ENCODE assay signal across 32 mouse cellular contexts in genomic region chr19:24656981-24657380, GRCm38 (mm10). TPM values are rescaled to one million over a fixed set of nuclear protein-coding genes. Genes with fewer than 3 reads are reported as not detected.
DNase-seq lines count a peak whose midpoint lies in the region; ATAC-seq and TF ChIP-seq lines count a peak whose summit lies in the region.
"Had no signal": no experiment of that assay in that cellular context is flagged by ENCODE, and none has a peak within 500 bp of the region (broad histone marks: within the 10 kb centered on the region; RNA-seq: fewer than 3 reads in every experiment).

No protein-coding gene starts in this region.

- TF ChIP-seq CTCF in spleen, adult 2 months (IDR thresholded peaks at IDR 0.05; ENCODE audit: extremely low read depth, insufficient read depth, insufficient read length, insufficient replicate concordance): no peak
- no peak for TF ChIP-seq CTCF in CH12.LX (conservative IDR thresholded peaks at IDR 0.05 in 1 of 2, IDR thresholded peaks at IDR 0.05 in 1 of 2; ENCODE audit: low read depth in 2 of 2, low read length in 2 of 2)
- no peak for TF ChIP-seq CTCF in left cerebral cortex, adult 2 months (IDR thresholded peaks at IDR 0.05)

- H3K9ac ChIP-seq in heart, embryonic 16.5 days (ENCODE audit: low read length): no peak overlapping the region
- H3K9ac ChIP-seq in heart, embryonic 12.5 days: no peak overlapping the region
- H3K9ac ChIP-seq in CH12.LX (ENCODE audit: insufficient read depth, low read depth): no peak overlapping the region
- no peak overlapping the region for H3K9ac ChIP-seq in forebrain, embryonic 11.5 days (ENCODE audit: low read length)
- H3K9ac ChIP-seq: forebrain, embryonic 12.5 days; forebrain, postnatal 0 days; hindbrain, embryonic 15.5 days; intestine, embryonic 15.5 days; limb, embryonic 15.5 days; liver, embryonic 14.5 days; lung, embryonic 15.5 days; midbrain, embryonic 13.5 days had no signal

- 40% methylated on average over 3 of the region's 3 CpGs for WGBS in heart, embryonic 16.5 days
- 49% methylated on average over 3 of the region's 3 CpGs for WGBS in heart, embryonic 12.5 days
- 28% methylated on average over 3 of the region's 3 CpGs for WGBS in spleen, adult 2 months
- 86% methylated on average over 3 of the region's 3 CpGs for WGBS in forebrain, embryonic 11.5 days

- H3K27ac ChIP-seq in heart, embryonic 16.5 days (ENCODE audit: low read length): no peak overlapping the region
- no peak overlapping the region for H3K27ac ChIP-seq in heart, embryonic 12.5 days (ENCODE audit: poor library complexity, severe bottlenecking)
- peak overlapping the region; percentile 82 for H3K27ac ChIP-seq in spleen, adult 2 months (ENCODE audit: insufficient read depth, low read length)
- no peak overlapping the region for H3K27ac ChIP-seq in CH12.LX (ENCODE audit: insufficient read depth, low read depth)
- H3K27ac ChIP-seq in forebrain, embryonic 11.5 days (ENCODE audit: low read depth, low read length): no peak overlapping the region
- H3K27ac ChIP-seq in left cerebral cortex, adult 2 months: no peak overlapping the region
- H3K27ac ChIP-seq: forebrain, embryonic 12.5 days; hindbrain, embryonic 10.5 days; hindbrain, embryonic 15.5 days; intestine, embryonic 15.5 days; limb, embryonic 10.5 days; limb, embryonic 15.5 days; liver, embryonic 14.5 days; lung, embryonic 15.5 days; macrophage; midbrain, embryonic 13.5 days had no signal

- DNase-seq in spleen, adult 2 months (ENCODE audit: low read depth in 1 of 2, low spot score in 2 of 2): peak; percentile 12 to 27
- no peak for DNase-seq in spleen, adult 18-20 months
- DNase-seq in CH12.LX (ENCODE audit: extremely low read depth): no peak
- no peak for DNase-seq in forebrain, embryonic 11.5 days (ENCODE audit: low spot score)
- DNase-seq in left cerebral cortex, adult 2 months (ENCODE audit: extremely low spot score in 1 of 2, low spot score in 2 of 2): no peak
- DNase-seq: adrenal gland, adult 2 months; adrenal gland, postnatal 36 days; cerebellum, adult 18-20 months; cerebellum, postnatal 10 days; forebrain, postnatal 0 days; gastrocnemius, postnatal 10 days; kidney, adult 2 months; kidney, postnatal 36 days; retina, postnatal 1 day; right cerebral cortex, postnatal 14 days had no signal

- no peaks in the 10 kb centered on the region for H3K27me3 ChIP-seq in heart, embryonic 16.5 days (ENCODE audit: control insufficient read depth, insufficient read depth, low read length)
- no peaks in the 10 kb centered on the region for H3K27me3 ChIP-seq in heart, embryonic 12.5 days (replicated peaks)
- H3K27me3 ChIP-seq in spleen, adult 2 months (ENCODE audit: control insufficient read depth, insufficient read depth, low read length): no peaks in the 10 kb centered on the region
- no peaks in the 10 kb centered on the region for H3K27me3 ChIP-seq in CH12.LX (replicated peaks)
- no peaks in the 10 kb centered on the region for H3K27me3 ChIP-seq in forebrain, embryonic 11.5 days (ENCODE audit: control insufficient read depth, insufficient read depth, low read length)
- H3K27me3 ChIP-seq: forebrain, embryonic 12.5 days; hindbrain, embryonic 15.5 days; intestine, embryonic 15.5 days; limb, embryonic 15.5 days; lung, embryonic 15.5 days; midbrain, embryonic 13.5 days had no signal

- TF ChIP-seq POLR2A in spleen, adult 2 months (IDR thresholded peaks at IDR 0.05; ENCODE audit: low read depth, low read length): no peak
- TF ChIP-seq POLR2A in CH12.LX (IDR thresholded peaks at IDR 0.05; ENCODE audit: low read depth, low read length): no peak

- in situ Hi-C loops in CH12.LX (cut with MboI; ENCODE audit: low pct_ligation_motif_present, low pct_unique_long_range_greater_than_20kb, low sequenced_read_pairs): no loop called here

- no peak for TF ChIP-seq RAD21 in CH12.LX (IDR thresholded peaks at IDR 0.05; ENCODE audit: low read depth, low read length)

- ATAC-seq in heart, embryonic 16.5 days (replicated peaks; ENCODE audit: extremely low read depth, insufficient read depth, low FRiP score): no peak
- ATAC-seq in heart, embryonic 12.5 days (ENCODE audit: insufficient number of reproducible peaks, low FRiP score): no peak
- ATAC-seq in neutrophil, adult 5-6 weeks (ENCODE audit: extremely low read depth, insufficient number of reproducible peaks, low FRiP score, poor library complexity, severe bottlenecking): peak; percentile 13; the same call in 1 of the 2 replicates
- ATAC-seq in forebrain, embryonic 11.5 days (replicated peaks; ENCODE audit: low FRiP score): no peak
- ATAC-seq: forebrain, postnatal 0 days; intestine, embryonic 15.5 days; midbrain, embryonic 13.5 days had no signal

- peaks cover 19% of the 10 kb centered on the region for H3K4me1 ChIP-seq in heart, embryonic 16.5 days (ENCODE audit: control insufficient read depth, insufficient read depth, low read length)
- peaks cover 22% of the 10 kb centered on the region for H3K4me1 ChIP-seq in heart, embryonic 12.5 days (replicated peaks)
- peaks cover 3% of the 10 kb centered on the region; the same call in 1 of the 2 replicates for H3K4me1 ChIP-seq in spleen, adult 2 months (ENCODE audit: control insufficient read depth, insufficient read depth, insufficient read length)
- H3K4me1 ChIP-seq in CH12.LX (ENCODE audit: control insufficient read depth in 1 of 2, insufficient read depth in 2 of 2): peaks cover 0 to 20% of the 10 kb centered on the region in 2 experiments; a peak in 2 of 4 replicates
- H3K4me1 ChIP-seq in forebrain, embryonic 11.5 days (replicated peaks; ENCODE audit: control insufficient read depth, insufficient read depth, low read length): 0 out of 2 replicates have a peak, but pooled peaks cover 4% of the 10 kb centered on the region
- H3K4me1 ChIP-seq: limb, embryonic 15.5 days had no signal

- no peaks in the 10 kb centered on the region for H3K9me3 ChIP-seq in heart, embryonic 16.5 days (replicated peaks; ENCODE audit: control insufficient read depth, low read length)
- no peaks in the 10 kb centered on the region for H3K9me3 ChIP-seq in heart, embryonic 12.5 days (replicated peaks)
- H3K9me3 ChIP-seq in CH12.LX (replicated peaks; ENCODE audit: low read length): no peaks in the 10 kb centered on the region
- no peaks in the 10 kb centered on the region for H3K9me3 ChIP-seq in forebrain, embryonic 11.5 days (ENCODE audit: control insufficient read depth, low read length)
- H3K9me3 ChIP-seq: forebrain, embryonic 12.5 days; hindbrain, embryonic 10.5 days; hindbrain, embryonic 15.5 days; intestine, embryonic 15.5 days; limb, embryonic 10.5 days; limb, embryonic 15.5 days; lung, embryonic 15.5 days; midbrain, embryonic 13.5 days had no signal

- dilution Hi-C loops in CH12.LX (cut with MboI; ENCODE audit: extremely low pct_ligation_motif_present, extremely low pct_unique_long_range_greater_than_20kb, low sequenced_read_pairs): no loop called here

- intact Hi-C loops in left cerebral cortex, adult 2 months (cut with DNase I): no loop called here

- H3K36me3 ChIP-seq in heart, embryonic 16.5 days (ENCODE audit: control insufficient read depth, insufficient read depth): no peaks in the 10 kb centered on the region
- H3K36me3 ChIP-seq in heart, embryonic 12.5 days: no peaks in the 10 kb centered on the region
- no peaks in the 10 kb centered on the region for H3K36me3 ChIP-seq in spleen, adult 2 months (ENCODE audit: control insufficient read depth, insufficient read depth, low read length)
- no peaks in the 10 kb centered on the region for H3K36me3 ChIP-seq in CH12.LX (replicated peaks in 1 of 2; ENCODE audit: control insufficient read depth in 1 of 2, insufficient read depth in 1 of 2, low read length in 1 of 2)
- H3K36me3 ChIP-seq in forebrain, embryonic 11.5 days (ENCODE audit: control insufficient read depth, insufficient read depth, low read length): no peaks in the 10 kb centered on the region
- H3K36me3 ChIP-seq: forebrain, embryonic 12.5 days; hindbrain, embryonic 10.5 days; hindbrain, embryonic 15.5 days; intestine, embryonic 15.5 days; limb, embryonic 10.5 days; limb, embryonic 15.5 days; lung, embryonic 15.5 days; midbrain, embryonic 13.5 days had no signal

- peak overlapping the region; percentile 1; the same call in 1 of the 2 replicates for H3K4me2 ChIP-seq in heart, embryonic 16.5 days (ENCODE audit: low read depth, low read length)
- no peak overlapping the region for H3K4me2 ChIP-seq in heart, embryonic 12.5 days
- peak overlapping the region; percentile 60 for H3K4me2 ChIP-seq in CH12.LX (ENCODE audit: insufficient read depth, low read depth, poor library complexity, severe bottlenecking)
- no peak overlapping the region for H3K4me2 ChIP-seq in forebrain, embryonic 11.5 days (ENCODE audit: low read depth, low read length, severe bottlenecking)
- H3K4me2 ChIP-seq: forebrain, embryonic 12.5 days; hindbrain, embryonic 15.5 days; intestine, embryonic 15.5 days; limb, embryonic 15.5 days; lung, embryonic 15.5 days; midbrain, embryonic 13.5 days had no signal

- no peak overlapping the region for H3K4me3 ChIP-seq in heart, embryonic 16.5 days (ENCODE audit: low read length)
- no peak overlapping the region for H3K4me3 ChIP-seq in heart, embryonic 12.5 days
- H3K4me3 ChIP-seq in spleen, adult 2 months (ENCODE audit: extremely low read depth, insufficient read depth, insufficient read length): no peak overlapping the region
- H3K4me3 ChIP-seq in CH12.LX (replicated peaks in 1 of 3; ENCODE audit: low read depth in 2 of 3, low read length in 2 of 3, poor library complexity in 1 of 3): no peak overlapping the region
- no peak overlapping the region for H3K4me3 ChIP-seq in forebrain, embryonic 11.5 days (ENCODE audit: low read depth, low read length)
- no peak overlapping the region for H3K4me3 ChIP-seq in left cerebral cortex, adult 2 months
- H3K4me3 ChIP-seq: erythroblast, embryonic 14.5 days; forebrain, embryonic 12.5 days; hindbrain, embryonic 10.5 days; hindbrain, embryonic 15.5 days; intestine, embryonic 15.5 days; limb, embryonic 10.5 days; limb, embryonic 15.5 days; lung, embryonic 15.5 days; midbrain, embryonic 13.5 days had no signal

- no peaks in the 10 kb centered on the region for H3K79me2 ChIP-seq in CH12.LX (replicated peaks; ENCODE audit: control insufficient read depth, extremely low read depth, insufficient read depth, poor library complexity, severe bottlenecking)

- TF ChIP-seq EP300 in CH12.LX (IDR thresholded peaks at IDR 0.05; ENCODE audit: low read length): no peak; the same call in 1 of the 2 replicates

TF ChIP-seq in CH12.LX, 34 proteins besides CTCF, POLR2A, EP300 and RAD21 (continues in another document):
- TF ChIP-seq MAZ (IDR thresholded peaks at IDR 0.05; ENCODE audit: low read depth, low read length) (no peak), POLR2AphosphoS2 (IDR thresholded peaks at IDR 0.05; ENCODE audit: low read depth, low read length) (no peak)

RNA-seq across cellular contexts. Expression of gene Tmem252, which starts 16.8 kb away (rescaled TPM):
- 3.9 TPM in 2 replicates for polyA plus RNA-seq in heart, embryonic 16.5 days (2015; fragmentation: Nextera tagmentation; extraction: Ambion mirVana)
- 3.8 and 4.5 TPM in 2 replicates for polyA plus RNA-seq in heart, embryonic 12.5 days (2016; fragmentation: Nextera tagmentation; extraction: Ambion mirVana)
- polyA plus RNA-seq in spleen, adult 2 months (2012; rRNA removed): 0.04 and 0.05 TPM in 2 replicates
- total RNA-seq in CH12.LX (2012; rRNA removed) (not detected in 2 replicates), CH12.LX (2014; rRNA removed) (not detected in 2 replicates)
- polyA plus RNA-seq in CH12.LX (2012; ENCODE audit: insufficient read length, low read depth): not detected in 2 replicates
- total RNA-seq in neutrophil, adult 5-6 weeks (2017): not detected in 2 replicates
- 0.69 and 0.83 TPM in 2 replicates for polyA plus RNA-seq in forebrain, embryonic 11.5 days (2014; fragmentation: Nextera tagmentation; extraction: Ambion mirVana)
- total RNA-seq in left cerebral cortex, adult 2 months (2021): under 1 TPM; 0.23 to 0.72 TPM
- total RNA-seq: granulocyte monocyte progenitor cell, adult 5-6 weeks; megakaryocyte-erythroid progenitor cell, adult 5-6 weeks; monocyte, adult 5-6 weeks had no signal
- polyA plus RNA-seq: erythroblast, embryonic 14.5 days; macrophage had no signal

Comparison
In these comparisons a context has a peak if more than half of its experiments do, and no peak if none do; other contexts are left out.
1. H3K4me2 ChIP-seq: peak in heart, embryonic 16.5 days (single experiment) and CH12.LX (single experiment); none in heart, embryonic 12.5 days (single experiment) and forebrain, embryonic 11.5 days (single experiment).
2. DNase-seq: peak in spleen, adult 2 months (2 of 2); none in spleen, adult 18-20 months (0 of 2), CH12.LX (single experiment), forebrain, embryonic 11.5 days (single experiment) and left cerebral cortex, adult 2 months (0 of 2).